Mouse (Mus musculus) forebrain, embryonic 11.5 days (tissue): Measurements from ENCODE around the gene Trio. TPM values are rescaled to one million over a fixed set of nuclear protein-coding genes. Genes with fewer than 3 reads are reported as not detected.

ENCODE experiments used
- ATAC-seq: fragments of 200-750 bp; cut with Nextera tagmentation; replicated peaks from 2 replicates; pipeline ENCODE4 v1.8.0; 2017; ENCODE audit warnings: moderate TSS enrichment; ENCODE audit not compliant: low FRiP score
- DNase-seq: peaks from one replicate; pipeline ENCODE4 v3.0.0-alpha.2; 2017; ENCODE audit warnings: low spot score
- H3K27ac ChIP-seq: fragments of 300-500 bp; sonication (generic); 2 replicates; pipeline ENCODE4 v1.5.1; 2014; ENCODE audit warnings: low read depth, low read length
- H3K27me3 ChIP-seq: fragments of 300-500 bp; sonication (generic); 2 replicates; pipeline ENCODE4 v1.6.1; 2014; ENCODE audit warnings: mild to moderate bottlenecking, low read length, mixed read lengths; ENCODE audit not compliant: control insufficient read depth, insufficient read depth
- H3K36me3 ChIP-seq: fragments of 300-500 bp; sonication (generic); 2 replicates; pipeline ENCODE4 v1.6.1; 2014; ENCODE audit warnings: mild to moderate bottlenecking, low read length, moderate library complexity, mixed read lengths; ENCODE audit not compliant: control insufficient read depth, insufficient read depth
- H3K4me1 ChIP-seq: fragments of 300-500 bp; sonication (generic); replicated peaks from 2 replicates; pipeline ENCODE4 v1.6.1; 2014; ENCODE audit warnings: low read length, mixed read lengths; ENCODE audit not compliant: control insufficient read depth, insufficient read depth
- H3K4me2 ChIP-seq: fragments of 300-500 bp; sonication (generic); 2 replicates; pipeline ENCODE4 v1.6.1; 2014; ENCODE audit warnings: low read depth, mild to moderate bottlenecking, low read length, moderate library complexity, mixed read lengths; ENCODE audit not compliant: severe bottlenecking
- H3K4me3 ChIP-seq: fragments of 300-500 bp; sonication (generic); 2 replicates; pipeline ENCODE4 v1.5.1; 2014; ENCODE audit warnings: low read depth, low read length
- H3K9ac ChIP-seq: fragments of 300-500 bp; sonication (generic); 2 replicates; pipeline ENCODE4 v1.6.1; 2014; ENCODE audit warnings: low read length
- H3K9me3 ChIP-seq: fragments of 300-500 bp; sonication (generic); 2 replicates; pipeline ENCODE4 v1.6.1; 2016; ENCODE audit warnings: low read length, mixed read lengths; ENCODE audit not compliant: control insufficient read depth
- WGBS: fragments of 180-500 bp; shearing (Covaris S2); extraction: QIAGEN DNeasy Blood & Tissue Kit; methylation state at CpG from one replicate; pipeline ENCODE4 v1.1.7; 2014; 5-methylcytosine and 5-hydroxymethylcytosine counted together
- polyA plus RNA-seq: library from polyadenylated mRNA; unstranded; fragments of >200 nt; fragmentation: Nextera tagmentation; extraction: Ambion mirVana; gene quantifications from 2 replicates; pipeline ENCODE4 v1.2.1, GENCODE M21; 2014

Trio gene
- polyA plus RNA-seq, 1 experiment from 2014 or later, result 41.8 TPM

GRCm38 (mm10) chr15:27826886-27827285, 198.8 kb downstream of the Trio start:
- H3K27ac ChIP-seq, result no peak overlapping the region
- peaks cover 8% of the 10 kb centered on the region; the same call in 1 of the 2 replicates for H3K36me3 ChIP-seq
- 93% methylated on average over 4 of the region's 4 CpGs for WGBS
- H3K4me2 ChIP-seq, result no peak overlapping the region
- no peaks in the 10 kb centered on the region for H3K27me3 ChIP-seq
- no peaks in the 10 kb centered on the region for H3K4me1 ChIP-seq
- no peaks in the 10 kb centered on the region for H3K9me3 ChIP-seq
- no peak for ATAC-seq
- H3K9ac ChIP-seq, result no peak overlapping the region
- DNase-seq, result no peak
- no peak overlapping the region for H3K4me3 ChIP-seq

GRCm38 (mm10) chr15:27826048-27826637, 199.5 kb downstream of the Trio start:
- no peak for ATAC-seq
- Histone ChIP-seq H3K27ac (no peak overlapping the region), H3K4me1 (no peaks in the 10 kb centered on the region), H3K36me3 (peaks cover 8% of the 10 kb centered on the region; the same call in 1 of the 2 replicates), H3K27me3 (no peaks in the 10 kb centered on the region), H3K9me3 (no peaks in the 10 kb centered on the region), H3K4me3 (no peak overlapping the region), H3K9ac (no peak overlapping the region), H3K4me2 (no peak overlapping the region)
- 90% methylated on average over 4 of the region's 4 CpGs for WGBS
- DNase-seq, result no peak

GRCm38 (mm10) chr15:27825390-27825789, 200.3 kb downstream of the Trio start:
- Histone ChIP-seq H3K9me3 (no peaks in the 10 kb centered on the region), H3K4me2 (no peak overlapping the region), H3K4me3 (no peak overlapping the region), H3K27me3 (no peaks in the 10 kb centered on the region), H3K4me1 (no peaks in the 10 kb centered on the region), H3K9ac (no peak overlapping the region), H3K36me3 (peaks cover 6% of the 10 kb centered on the region; the same call in 1 of the 2 replicates), H3K27ac (no peak overlapping the region)
- ATAC-seq, result no peak
- DNase-seq, result no peak
- WGBS, result 95% methylated on average over 12 of the region's 12 CpGs

- H3K4me2 ChIP-seq, result no peak overlapping the region
- H3K9ac ChIP-seq, result no peak overlapping the region
- DNase-seq (no peak), ATAC-seq (no peak)
- no peak overlapping the region for H3K27ac ChIP-seq
- H3K9me3 ChIP-seq, result no peaks in the 10 kb centered on the region
- 90% methylated on average over 4 of the region's 4 CpGs for WGBS
- H3K4me3 ChIP-seq, result no peak overlapping the region
- no peaks in the 10 kb centered on the region for H3K4me1 ChIP-seq
- H3K36me3 ChIP-seq, result peaks cover 6% of the 10 kb centered on the region; the same call in 1 of the 2 replicates
- H3K27me3 ChIP-seq, result no peaks in the 10 kb centered on the region
Observed at GRCm38 (mm10) chr15:27823581-27823980, 202.1 kb downstream of the Trio start.

GRCm38 (mm10) chr15:27822461-27822860, 203.2 kb downstream of the Trio start:
- Histone ChIP-seq H3K27me3 (no peaks in the 10 kb centered on the region), H3K36me3 (peaks cover 4% of the 10 kb centered on the region; the same call in 1 of the 2 replicates), H3K4me3 (no peak overlapping the region), H3K9me3 (no peaks in the 10 kb centered on the region), H3K4me1 (no peaks in the 10 kb centered on the region), H3K4me2 (no peak overlapping the region), H3K9ac (no peak overlapping the region), H3K27ac (no peak overlapping the region)
- ATAC-seq (no peak), DNase-seq (no peak)
- 82% methylated on average over 4 of the region's 4 CpGs for WGBS

- no peak overlapping the region for H3K9ac ChIP-seq
- no peaks in the 10 kb centered on the region for H3K4me1 ChIP-seq
- H3K9me3 ChIP-seq, result no peaks in the 10 kb centered on the region
- peaks cover 4% of the 10 kb centered on the region for H3K36me3 ChIP-seq
- no peak for DNase-seq
- H3K4me2 ChIP-seq, result no peak overlapping the region
- no peak overlapping the region for H3K4me3 ChIP-seq
- no peaks in the 10 kb centered on the region for H3K27me3 ChIP-seq
- H3K27ac ChIP-seq, result no peak overlapping the region
- 88% methylated on average over 11 of the region's 11 CpGs for WGBS
- ATAC-seq, result no peak
Observed at GRCm38 (mm10) chr15:27821651-27822364, 203.8 kb downstream of the Trio start.

GRCm38 (mm10) chr15:27817096-27817495, 208.6 kb downstream of the Trio start:
- DNase-seq (peak; percentile 26), ATAC-seq (no peak)
- H3K4me3 ChIP-seq, result no peak overlapping the region
- H3K27ac ChIP-seq, result no peak overlapping the region
- H3K36me3 ChIP-seq, result peaks cover 17% of the 10 kb centered on the region
- 91% methylated on average over 10 of the region's 10 CpGs for WGBS
- no peaks in the 10 kb centered on the region for H3K27me3 ChIP-seq
- H3K4me2 ChIP-seq, result no peak overlapping the region
- H3K9me3 ChIP-seq, result no peaks in the 10 kb centered on the region
- H3K4me1 ChIP-seq, result no peaks in the 10 kb centered on the region
- H3K9ac ChIP-seq, result no peak overlapping the region

- H3K4me1 ChIP-seq, result peaks cover 4% of the 10 kb centered on the region; the same call in 1 of the 2 replicates
- no peak overlapping the region for H3K27ac ChIP-seq
- WGBS, result 74% methylated on average over 6 of the region's 6 CpGs
Observed at GRCm38 (mm10) chr15:27814677-27815391, 210.8 kb downstream of the Trio start.

More at GRCm38 (mm10) chr15:27814677-27815391, 210.8 kb downstream of the Trio start:
- Histone ChIP-seq H3K9me3 (no peaks in the 10 kb centered on the region), H3K4me3 (no peak overlapping the region), H3K4me2 (no peak overlapping the region), H3K36me3 (peaks cover 17% of the 10 kb centered on the region), H3K9ac (no peak overlapping the region), H3K27me3 (no peaks in the 10 kb centered on the region)
- ATAC-seq, result no peak
- no peak for DNase-seq
